Mouse (Mus musculus): ENCODE results near the gene Zranb1.

GRCm38 (mm10) chr7:132939118-132939517, 8.2 kb downstream of the Zranb1 start:
- TF ChIP-seq POLR2A (IDR thresholded peaks at IDR 0.05; ENCODE audit: low read depth, low read length) (no peak), CTCF (conservative IDR thresholded peaks at IDR 0.05; ENCODE audit: insufficient read depth, insufficient read length, low read depth, low read length) (no peak)
